Mouse (Mus musculus): ENCODE measurements around the gene Nusap1. TPM values are rescaled to one million over a fixed set of nuclear protein-coding genes. Genes with fewer than 3 reads are reported as not detected.

Gene Nusap1
- 2.2 TPM in 2 replicates for polyA plus RNA-seq (2012)

GRCm38 (mm10) chr2:119618199-119618982 lies at the start of gene Nusap1, which contains the start of gene Oip5:
Nusap1 (plus strand) TSS chr2:119618298.
Oip5 (minus strand) TSS chr2:119618469.

GRCm38 (mm10) chr2:119662220-119663182 lies 44.4 kb downstream of the Nusap1 start, which contains the start of gene Ndufaf1:
Ndufaf1 (minus strand) TSS chr2:119662827.

GRCm38 (mm10) chr2:119674525-119675214 lies 56.6 kb downstream of the Nusap1 start, which contains the start of gene Rtf1:
Rtf1 (plus strand) TSS chr2:119675068.

Other genes starting within 250 kb of the Nusap1 start
- gene Ino80, start 140.6 kb upstream of the Nusap1 start, polyA plus RNA-seq (2012) = 6.8 and 8.1 TPM in 2 replicates
- 0.09 TPM in 1 of 2 replicates, not detected in the other for gene Exd1, start 70.7 kb upstream of the Nusap1 start, polyA plus RNA-seq (2012)
- gene Chp1, start 70.6 kb upstream of the Nusap1 start, polyA plus RNA-seq (2012) = 11.6 and 12.6 TPM in 2 replicates
- 13.7 and 16.8 TPM in 2 replicates for gene Oip5, start 171 bp downstream of the Nusap1 start, polyA plus RNA-seq (2012)
- gene Ndufaf1, start 44.5 kb downstream of the Nusap1 start, polyA plus RNA-seq (2012) = 3.1 and 4.6 TPM in 2 replicates
- gene Rtf1, start 56.8 kb downstream of the Nusap1 start, polyA plus RNA-seq (2012) = 54.8 and 75.6 TPM in 2 replicates
- gene Itpka, start 124.0 kb downstream of the Nusap1 start, polyA plus RNA-seq (2012) = 0.82 and 0.90 TPM in 2 replicates
- 0.06 and 0.09 TPM in 2 replicates for gene Ltk, start 142.1 kb downstream of the Nusap1 start, polyA plus RNA-seq (2012)
- 21.8 and 23.2 TPM in 2 replicates for gene Rpap1, start 169.2 kb downstream of the Nusap1 start, polyA plus RNA-seq (2012)
- gene Tyro3, start 179.4 kb downstream of the Nusap1 start, polyA plus RNA-seq (2012) = 0.16 and 0.34 TPM in 2 replicates

Measured in megakaryocyte-erythroid progenitor cell, adult 5 weeks (primary cell).